Mouse (Mus musculus) lung, postnatal 0 days (tissue): ENCODE data around the gene Rtn4ip1.

Experiments
- CTCF ChIP-seq: IDR thresholded peaks from 2 replicates; pipeline ENCODE4 v1.5.1; 2016; ENCODE audit warnings: antibody characterized with exemption, mild to moderate bottlenecking
- EP300 ChIP-seq: IDR thresholded peaks from 2 replicates; pipeline ENCODE4 v1.6.1; 2016; ENCODE audit warnings: antibody characterized with exemption, mild to moderate bottlenecking, control low read depth

- TF ChIP-seq CTCF (no peak), EP300 (no peak)
Observed at GRCm38 (mm10) chr10:43904569-43904968, 3.0 kb downstream of the Rtn4ip1 start.
